Mouse (Mus musculus): ENCODE measurements around the gene Il1rl1.

Il1rl1 gene

GRCm38 (mm10) chr1:40428910-40429675 lies at the start of gene Il1rl1:
TSS of gene Il1rl1 (plus strand) at chr1:40429570.
- no peak for DNase-seq (ENCODE audit: low spot score in 2 of 2)

DNA sequence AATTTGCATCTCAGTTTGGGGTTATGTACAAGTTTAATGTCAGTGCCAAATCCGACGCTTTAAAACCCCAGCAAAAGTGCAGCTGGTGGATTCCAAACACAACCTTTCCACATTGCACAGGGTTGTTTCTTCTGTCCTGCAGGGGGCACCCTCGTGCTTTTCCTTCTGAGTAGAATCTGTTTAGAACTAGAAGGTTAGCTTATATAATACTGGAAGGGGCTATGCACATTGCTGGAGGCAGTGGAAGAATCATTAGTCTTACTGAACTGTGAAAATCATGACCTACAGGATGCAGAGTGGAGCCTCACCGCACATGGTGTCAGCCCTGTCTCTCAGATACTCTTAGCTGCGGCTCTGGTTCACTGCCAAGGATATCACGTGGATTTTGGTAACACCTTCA lies 49.3 kb upstream of the Il1rl1 start:
- DNase-seq (ENCODE audit: low spot score in 2 of 2) = no peak

DNA sequence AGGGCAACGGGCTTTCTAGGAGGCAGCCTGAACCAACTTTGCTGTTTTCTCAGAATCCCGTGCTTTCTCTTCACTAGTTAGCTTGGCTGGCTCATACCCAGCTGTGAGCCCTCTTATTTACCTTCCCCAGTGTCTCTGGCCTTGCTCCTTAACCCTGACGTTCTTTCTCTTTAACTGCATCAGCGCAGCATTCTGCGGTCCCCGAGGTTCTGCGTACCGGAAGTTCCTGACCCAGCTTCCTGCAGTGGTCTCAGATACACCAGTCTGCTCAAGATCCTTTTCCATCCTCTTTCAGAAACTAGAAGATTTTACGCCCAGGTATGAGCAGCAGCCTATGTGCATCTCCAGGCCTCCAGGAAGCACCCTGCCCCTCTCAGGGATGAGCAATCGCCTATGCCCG lies 48.4 kb upstream of the Il1rl1 start:
- no peak for DNase-seq (ENCODE audit: low spot score in 2 of 2)

DNA sequence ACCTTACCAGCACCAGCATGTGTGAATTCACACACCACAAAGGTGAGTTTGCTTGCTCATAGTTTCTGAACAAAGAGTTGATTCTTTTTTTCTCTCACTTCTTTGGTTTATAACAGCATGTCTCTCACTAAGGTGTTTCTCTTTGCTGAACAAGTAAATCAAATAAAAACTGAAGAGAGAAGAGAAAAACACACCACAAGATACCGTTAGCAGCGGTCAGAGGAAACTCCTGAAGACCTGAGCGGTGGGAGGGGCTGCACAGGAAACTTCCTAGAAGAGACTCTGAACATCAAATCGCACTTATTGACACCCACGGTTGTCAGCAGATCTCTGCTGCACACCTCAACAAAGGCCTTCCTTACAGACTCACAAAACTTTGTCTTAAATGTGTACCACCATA lies 46.5 kb upstream of the Il1rl1 start:
- no peak for DNase-seq (ENCODE audit: low spot score in 2 of 2)

DNA sequence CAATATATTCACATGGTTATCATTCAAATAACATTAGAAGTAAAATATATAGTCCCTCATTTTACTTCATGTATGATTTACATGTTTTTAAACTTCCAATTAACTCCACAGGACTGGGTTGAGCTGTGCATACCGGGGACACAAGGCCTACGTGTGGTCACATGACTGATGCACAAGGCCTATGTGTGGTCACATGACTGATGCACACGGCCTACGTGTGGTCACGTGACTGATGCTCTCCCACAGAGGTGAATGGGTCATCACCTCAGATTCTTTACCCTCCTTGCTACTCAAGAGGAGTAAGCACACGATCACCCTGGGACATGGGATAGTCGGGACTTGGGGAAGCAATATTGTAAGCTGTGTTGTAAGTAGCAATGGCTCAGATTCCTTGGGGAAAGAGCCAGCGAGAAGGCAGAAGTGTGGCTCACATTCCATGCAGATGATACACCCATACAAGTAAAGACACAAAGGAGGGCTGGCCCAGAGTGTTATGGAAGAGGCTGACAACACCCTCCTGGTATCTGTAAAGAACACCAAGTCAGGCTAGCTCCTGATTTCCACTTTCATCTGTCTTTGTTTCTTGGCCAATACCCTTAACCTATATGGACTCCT lies 44.3 kb upstream of the Il1rl1 start:
- no peak for DNase-seq (ENCODE audit: low spot score in 2 of 2)

GRCm38 (mm10) chr1:40391374-40391773 lies 38.0 kb upstream of the Il1rl1 start:
- DNase-seq (ENCODE audit: low spot score in 2 of 2) = no peak

- no peak for DNase-seq (ENCODE audit: low spot score in 2 of 2)
These were observed 36.8 kb upstream of the Il1rl1 start for GRCm38 (mm10) chr1:40392535-40392934.

GRCm38 (mm10) chr1:40393214-40393613 lies 36.2 kb upstream of the Il1rl1 start:
- no peak for DNase-seq (ENCODE audit: low spot score in 2 of 2)

DNA sequence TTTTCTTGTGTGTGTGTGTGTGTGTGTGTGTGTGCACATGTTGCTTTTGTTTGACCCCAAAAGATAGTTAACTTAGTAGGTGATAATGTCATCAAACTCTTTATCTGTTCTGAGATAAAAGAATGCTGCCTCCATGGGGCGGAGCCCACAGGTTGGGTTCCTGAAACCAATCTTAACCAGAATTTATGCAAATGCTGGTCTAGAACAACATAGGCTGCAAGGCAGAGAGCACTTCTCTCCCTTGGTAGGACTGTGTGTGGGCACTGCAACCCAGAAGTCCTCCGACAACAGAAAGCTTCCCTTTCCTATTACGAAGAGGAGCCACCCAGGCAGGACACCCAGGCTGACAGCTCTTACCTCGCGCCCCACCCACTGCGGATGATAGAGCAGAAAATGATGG lies 29.7 kb upstream of the Il1rl1 start:
- DNase-seq (ENCODE audit: low spot score in 2 of 2) = no peak

DNA sequence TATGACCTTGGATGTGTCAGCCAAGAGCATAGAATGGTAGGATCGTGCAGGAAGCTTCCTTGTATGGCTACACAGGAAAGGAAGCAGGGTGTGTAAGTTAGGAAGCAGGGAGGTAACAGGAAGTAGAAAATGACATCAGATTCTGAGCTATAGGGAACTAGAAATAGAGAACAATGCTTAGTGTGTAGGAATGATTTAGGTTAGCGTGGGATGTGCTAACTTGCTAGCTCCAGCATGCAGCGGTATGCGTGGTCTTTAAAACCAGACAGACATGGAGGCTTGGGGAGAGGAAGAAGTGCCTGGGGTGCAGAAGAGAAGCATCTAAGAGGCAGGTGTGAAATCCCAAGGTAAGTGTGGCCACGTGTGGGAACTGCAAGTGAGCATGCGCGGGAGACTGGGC lies 24.7 kb upstream of the Il1rl1 start:
- peak in 1 of 2 experiments; percentile 6 for DNase-seq (ENCODE audit: low spot score in 2 of 2)

- peak in 1 of 2 experiments; percentile 23 for DNase-seq (ENCODE audit: low spot score in 2 of 2)
These were observed 19.5 kb upstream of the Il1rl1 start for GRCm38 (mm10) chr1:40409882-40410281.

GRCm38 (mm10) chr1:40413039-40413438 lies 16.3 kb upstream of the Il1rl1 start:
- DNase-seq (ENCODE audit: low spot score in 2 of 2) = no peak

DNA sequence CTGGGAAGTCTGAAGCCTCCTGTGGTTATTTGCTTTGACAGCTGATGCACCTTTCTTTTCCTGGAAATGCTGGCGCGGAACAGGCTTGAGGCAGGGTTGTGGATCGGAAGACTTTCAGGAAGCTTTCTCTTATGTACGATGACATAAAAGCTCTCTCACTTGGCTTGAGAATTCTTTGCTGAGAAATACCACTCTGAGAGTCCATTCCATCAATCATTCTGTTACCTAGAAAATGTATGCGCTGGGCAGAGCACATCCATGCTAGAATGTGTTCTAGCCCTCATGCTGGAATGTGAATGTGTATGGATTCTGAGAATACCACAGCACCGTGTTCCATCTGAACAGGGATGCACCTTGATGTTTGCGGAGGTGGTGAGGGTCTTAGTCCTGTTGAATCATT lies 15.1 kb upstream of the Il1rl1 start:
- no peak for DNase-seq (ENCODE audit: low spot score in 2 of 2)

DNA sequence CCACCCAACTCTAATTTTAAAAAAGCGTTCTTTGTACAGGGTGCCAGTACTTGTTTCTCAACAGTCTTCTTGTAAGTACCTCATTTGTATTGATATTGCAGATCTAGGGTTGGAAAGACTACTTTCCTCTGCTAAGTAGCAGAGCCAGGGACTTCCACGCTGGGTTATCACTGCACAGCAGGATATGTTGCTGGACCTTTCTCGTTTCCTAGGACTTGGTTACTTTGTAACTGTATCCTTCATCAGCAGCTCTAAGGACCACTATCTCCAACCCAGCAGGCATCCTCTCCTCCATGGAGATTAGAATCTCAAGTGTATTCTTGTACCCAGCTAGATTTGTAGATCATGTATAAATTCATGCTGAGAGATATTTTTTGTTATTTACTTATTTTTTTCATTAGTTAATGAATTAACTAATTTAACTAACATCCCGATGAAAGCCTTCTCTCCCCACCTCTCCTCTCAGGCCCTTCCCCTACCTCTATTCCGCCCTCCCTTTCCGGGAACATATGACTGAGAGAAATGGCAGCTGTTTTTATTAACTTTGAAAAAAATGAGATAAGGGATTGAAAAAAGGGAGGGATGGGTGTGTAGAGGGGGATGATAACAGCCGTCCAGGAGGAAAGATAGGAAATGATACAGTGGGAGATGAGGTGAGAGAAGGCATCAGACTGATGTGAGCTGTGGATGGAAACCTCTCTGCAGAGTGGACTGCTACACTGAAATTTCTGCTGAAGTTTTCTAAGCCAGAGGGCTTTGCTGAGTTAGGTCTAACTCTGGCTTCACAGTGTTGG lies 14.3 kb upstream of the Il1rl1 start:
- no peak for DNase-seq (ENCODE audit: low spot score in 2 of 2)

GRCm38 (mm10) chr1:40417034-40417433 lies 12.3 kb upstream of the Il1rl1 start:
- DNase-seq (ENCODE audit: low spot score in 2 of 2) = no peak

GRCm38 (mm10) chr1:40418512-40418911 lies 10.9 kb upstream of the Il1rl1 start:
- no peak for DNase-seq (ENCODE audit: low spot score in 2 of 2)

DNA sequence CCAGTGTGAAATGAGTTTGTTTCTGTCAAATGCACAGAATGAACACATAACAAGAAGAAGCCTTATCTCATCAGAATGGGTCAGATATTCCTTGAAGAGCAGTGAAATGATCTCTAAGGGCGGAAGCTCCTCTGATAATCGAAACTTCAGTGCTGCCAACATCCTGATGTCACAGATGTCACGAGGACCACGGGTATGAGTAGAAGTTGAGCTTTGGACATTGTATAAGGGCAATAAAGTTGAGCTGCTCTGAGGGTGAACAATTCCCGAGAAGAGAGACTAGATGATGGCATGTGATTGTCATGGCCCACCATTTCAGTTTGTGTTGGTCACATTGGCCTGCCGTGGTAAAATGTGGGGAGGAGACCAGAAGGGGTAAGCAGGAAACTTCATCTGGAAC lies 5.5 kb upstream of the Il1rl1 start:
- DNase-seq (ENCODE audit: low spot score in 2 of 2) = no peak

DNA sequence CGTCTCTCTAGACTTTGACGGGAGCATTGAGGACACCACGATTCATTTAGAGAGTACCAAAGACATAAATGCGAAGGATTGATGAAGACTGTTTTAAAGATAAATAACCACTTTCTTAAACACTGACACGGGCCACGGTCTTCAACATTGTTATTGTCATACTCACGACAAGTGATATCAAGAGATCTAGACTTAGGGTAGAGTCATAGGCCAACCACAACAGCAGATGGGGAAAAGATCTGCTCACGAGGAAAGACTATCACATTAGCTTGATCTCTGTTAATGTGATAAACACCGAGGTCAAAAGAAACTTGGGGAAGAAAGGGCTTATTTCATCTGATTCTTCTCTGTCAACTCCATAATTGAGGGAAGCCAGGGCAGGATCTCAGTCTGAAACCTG lies 2.1 kb upstream of the Il1rl1 start:
- DNase-seq (ENCODE audit: low spot score in 2 of 2) = no peak

DNA sequence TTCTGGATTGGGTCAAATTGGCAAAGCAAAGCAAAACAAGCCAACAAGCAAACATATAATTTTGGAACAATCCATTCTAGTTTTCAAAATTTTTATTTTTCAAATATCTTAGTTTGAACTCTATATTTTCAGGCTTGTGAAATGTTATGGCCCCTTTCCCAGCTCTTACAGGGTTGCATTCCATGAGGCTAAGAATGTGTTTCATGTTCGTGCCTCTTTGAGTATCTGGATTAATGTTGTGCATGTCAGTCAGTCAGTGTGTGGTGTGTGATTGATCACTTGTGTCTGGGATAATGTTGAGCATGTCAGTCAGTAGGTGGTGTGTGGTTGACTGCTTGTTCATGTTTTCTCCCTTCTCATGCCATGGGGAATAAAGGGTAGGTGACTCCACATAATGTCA lies 1.5 kb upstream of the Il1rl1 start:
- no peak for DNase-seq (ENCODE audit: low spot score in 2 of 2)

- DNase-seq (ENCODE audit: low spot score in 2 of 2) = no peak
These were observed 919 bp downstream of the Il1rl1 start for GRCm38 (mm10) chr1:40430143-40430834.

DNA sequence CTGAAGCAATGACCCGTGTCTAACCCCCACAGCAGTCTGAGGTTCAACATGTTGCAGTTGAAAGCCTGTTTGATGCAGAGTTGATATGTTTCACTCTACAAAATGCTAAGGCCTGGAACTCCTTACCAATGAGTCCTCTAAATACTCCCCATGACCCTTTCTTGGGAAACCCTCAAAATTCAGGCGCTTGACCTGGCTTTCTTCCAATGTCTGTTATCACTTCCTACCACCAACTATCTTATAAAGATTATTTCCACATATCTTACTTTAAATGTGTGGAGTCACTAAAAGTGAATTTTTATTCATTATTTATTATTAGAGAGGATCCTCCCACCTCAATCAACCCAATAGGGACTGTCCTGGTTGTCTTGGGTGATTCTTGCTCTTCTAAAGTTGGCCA lies 2.8 kb downstream of the Il1rl1 start:
- no peak for DNase-seq (ENCODE audit: low spot score in 2 of 2)

- DNase-seq (ENCODE audit: low spot score in 2 of 2) = no peak
These were observed 6.6 kb downstream of the Il1rl1 start for GRCm38 (mm10) chr1:40435936-40436335.

Data from heart, adult 9 months (tissue).